Mouse (Mus musculus): ENCODE results near the gene Ecel1.

Ecel1 gene

GRCm38 (mm10) chr1:87156199-87156587 lies at the start of gene Ecel1:
Gene Ecel1, minus strand, starts transcription at chr1:87156521.
- no peak for DNase-seq (ENCODE audit: low read depth)

GRCm38 (mm10) chr1:87205502-87205901 lies 49.2 kb upstream of the Ecel1 start:
- DNase-seq (ENCODE audit: low read depth) = no peak

- DNase-seq (ENCODE audit: low read depth) = no peak
Observed at GRCm38 (mm10) chr1:87205038-87205437, 48.7 kb upstream of the Ecel1 start.

DNA sequence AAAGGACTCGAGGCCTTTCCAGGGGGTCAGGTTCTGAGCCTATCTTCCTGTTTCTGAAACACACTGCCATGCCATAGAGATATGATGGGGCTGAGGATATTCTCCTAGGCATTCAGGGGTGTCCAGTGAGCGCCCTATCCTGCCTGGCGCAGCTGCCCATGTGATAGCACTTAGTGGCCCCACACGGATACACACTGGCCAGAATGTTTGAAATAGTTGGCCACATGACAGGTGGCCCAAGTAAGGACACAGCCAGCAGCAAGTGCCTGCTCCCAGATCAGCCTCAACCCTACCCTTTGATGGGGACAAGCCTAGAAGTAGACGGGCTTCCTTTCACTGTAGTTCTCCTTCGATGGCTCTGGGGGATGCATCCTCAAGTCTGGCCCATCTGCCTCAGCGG lies 48.1 kb upstream of the Ecel1 start, which contains the start of gene Chrng:
Gene Chrng (plus strand): TSS at position 193 of the 400 bp plus-strand sequence.
- DNase-seq (ENCODE audit: low read depth) = no peak

GRCm38 (mm10) chr1:87203779-87204178 lies 47.5 kb upstream of the Ecel1 start:
- DNase-seq (ENCODE audit: low read depth) = no peak

DNA sequence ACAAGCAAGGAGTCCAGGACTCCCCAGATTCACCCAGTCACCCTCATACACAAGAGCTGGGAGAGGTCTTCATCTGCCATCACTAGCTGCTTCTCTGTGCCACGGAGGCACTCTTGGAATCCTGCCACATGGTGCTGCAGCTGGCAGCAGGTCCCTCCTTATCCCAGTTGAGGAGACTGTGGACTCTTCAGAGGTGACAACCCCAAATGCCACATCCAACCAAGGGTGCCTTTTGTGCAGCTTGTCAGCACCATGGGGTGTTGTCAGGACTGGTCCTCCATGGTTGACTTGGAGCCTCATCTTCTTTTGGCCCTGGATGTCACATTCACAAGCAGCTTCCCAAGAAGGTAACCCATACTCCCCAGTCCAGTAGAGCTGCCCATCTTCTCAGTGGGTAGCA lies 45.5 kb upstream of the Ecel1 start:
- no peak for DNase-seq (ENCODE audit: low read depth)

- DNase-seq (ENCODE audit: low read depth) = no peak
Observed at GRCm38 (mm10) chr1:87200811-87201210, 44.5 kb upstream of the Ecel1 start.

GRCm38 (mm10) chr1:87198119-87199065 lies 42.1 kb upstream of the Ecel1 start:
- DNase-seq (ENCODE audit: low read depth) = no peak

DNA sequence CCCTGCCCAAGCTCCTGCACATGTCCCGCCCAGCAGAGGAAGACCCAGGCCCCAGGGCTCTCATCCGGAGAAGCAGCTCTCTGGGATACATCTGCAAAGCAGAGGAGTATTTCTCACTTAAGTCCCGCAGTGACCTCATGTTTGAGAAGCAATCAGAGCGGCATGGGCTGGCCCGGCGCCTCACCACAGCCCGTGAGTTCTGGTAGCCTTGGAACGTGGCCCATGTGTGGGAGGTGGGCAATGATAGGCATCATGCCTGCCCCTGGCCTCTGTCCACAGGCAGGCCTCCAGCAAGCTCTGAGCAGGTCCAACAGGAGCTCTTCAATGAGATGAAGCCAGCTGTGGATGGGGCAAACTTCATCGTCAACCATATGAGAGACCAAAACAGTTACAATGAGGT lies 41.0 kb upstream of the Ecel1 start:
- DNase-seq (ENCODE audit: low read depth) = no peak

- DNase-seq (ENCODE audit: low read depth) = no peak
Observed at GRCm38 (mm10) chr1:87190429-87190828, 34.1 kb upstream of the Ecel1 start, which contains the start of gene Chrnd. Gene Chrnd, plus strand, starts transcription at chr1:87190607.

GRCm38 (mm10) chr1:87187037-87187355 lies 30.7 kb upstream of the Ecel1 start:
- peak; percentile 44 for DNase-seq (ENCODE audit: low read depth)

GRCm38 (mm10) chr1:87186261-87187036 lies 30.1 kb upstream of the Ecel1 start:
- DNase-seq (ENCODE audit: low read depth) = no peak

- DNase-seq (ENCODE audit: low read depth) = no peak
Observed at GRCm38 (mm10) chr1:87185526-87185925, 29.2 kb upstream of the Ecel1 start.

GRCm38 (mm10) chr1:87184751-87185139 lies 28.4 kb upstream of the Ecel1 start:
- DNase-seq (ENCODE audit: low read depth) = peak; percentile 64

- DNase-seq (ENCODE audit: low read depth) = no peak
Observed at GRCm38 (mm10) chr1:87183998-87184750, 27.9 kb upstream of the Ecel1 start.

GRCm38 (mm10) chr1:87183013-87183412 lies 26.7 kb upstream of the Ecel1 start, which contains the start of gene Prss56:
Gene Prss56, plus strand, starts transcription at chr1:87183313.
- no peak for DNase-seq (ENCODE audit: low read depth)

DNA sequence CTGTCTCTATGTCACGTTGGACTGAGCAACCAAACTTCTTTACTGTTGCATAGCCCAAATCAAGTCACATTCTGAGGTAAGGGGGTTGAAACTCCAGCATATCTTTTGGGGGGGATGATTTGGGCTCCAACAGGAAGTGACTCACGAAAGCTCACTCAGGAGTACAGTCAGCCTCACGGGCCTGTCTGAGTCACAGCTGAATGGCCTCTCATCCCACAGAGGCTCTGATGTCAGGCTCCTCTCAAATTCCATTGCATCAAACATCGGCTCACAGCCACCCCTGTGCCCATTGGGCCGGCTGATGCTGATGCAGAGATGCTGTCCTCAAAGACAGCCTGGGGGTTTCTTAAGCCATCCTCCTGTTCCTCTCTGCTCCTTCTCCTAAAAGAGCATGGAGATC lies 24.6 kb upstream of the Ecel1 start:
- peak; percentile 49 for DNase-seq (ENCODE audit: low read depth)

- DNase-seq (ENCODE audit: low read depth) = no peak
Observed at GRCm38 (mm10) chr1:87175852-87176292, 19.6 kb upstream of the Ecel1 start.

- peak; percentile 47 for DNase-seq (ENCODE audit: low read depth)
Observed at GRCm38 (mm10) chr1:87174006-87174955, 18.0 kb upstream of the Ecel1 start.

DNA sequence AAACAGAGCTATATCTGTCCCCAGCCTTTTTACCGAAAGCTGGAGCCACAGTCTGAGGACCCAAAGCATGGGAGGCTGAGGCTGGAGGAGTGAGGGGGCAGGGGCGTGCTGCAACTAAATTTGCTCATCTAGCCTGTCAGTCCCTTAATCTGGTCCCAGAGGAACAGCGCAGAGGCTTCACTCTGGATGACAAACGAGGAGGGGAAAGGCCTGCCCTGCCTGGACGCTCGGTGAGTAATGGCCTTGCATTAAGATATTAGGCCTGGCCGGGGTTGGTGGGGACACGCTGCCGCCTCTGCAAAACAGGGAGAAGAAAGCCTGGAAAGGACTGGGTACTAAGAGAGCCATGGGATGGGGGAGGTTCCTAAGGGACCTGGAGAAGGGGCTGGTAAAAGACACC lies 16.0 kb upstream of the Ecel1 start:
- no peak for DNase-seq (ENCODE audit: low read depth)

DNA sequence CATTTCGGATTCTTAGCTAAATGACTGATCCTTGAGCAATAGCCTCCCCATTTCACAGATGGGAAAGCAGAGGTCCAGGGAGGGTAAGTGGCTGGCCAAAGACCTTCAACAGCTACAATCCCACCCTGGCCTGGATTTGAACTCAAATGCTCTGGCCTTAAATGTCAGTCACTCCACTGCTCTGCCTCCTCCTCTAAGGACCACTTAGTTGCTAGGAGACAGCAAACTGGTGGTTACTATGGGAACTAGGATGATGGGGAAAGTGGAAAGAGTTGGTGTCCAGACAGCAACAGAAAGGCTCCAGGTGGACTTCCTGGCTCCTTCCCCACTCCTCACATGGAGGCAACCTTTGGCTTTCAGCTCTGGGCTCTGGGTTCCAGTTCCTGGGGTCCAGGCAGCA lies 15.0 kb upstream of the Ecel1 start:
- no peak for DNase-seq (ENCODE audit: low read depth)

Data from c-Kit-positive CD71-negative TER-119-negative erythroid progenitor cells, embryonic 14.5 days (primary cell).